Mouse (Mus musculus): Measurements from ENCODE around the gene Tecpr2. TPM values are rescaled to one million over a fixed set of nuclear protein-coding genes. Genes with fewer than 3 reads are reported as not detected.
"Not testable (repeated sequence)": the region's sequence is repeated elsewhere in the genome, so short reads cannot be mapped to it uniquely, and the experiment has no call there.

Gene Tecpr2
- total RNA-seq (2015; ENCODE audit: low replicate concordance): 2.3 and 3.6 TPM in 2 replicates
- 2.1 and 2.9 TPM in 2 replicates for total RNA-seq (2017; ENCODE audit: low replicate concordance)

DNA sequence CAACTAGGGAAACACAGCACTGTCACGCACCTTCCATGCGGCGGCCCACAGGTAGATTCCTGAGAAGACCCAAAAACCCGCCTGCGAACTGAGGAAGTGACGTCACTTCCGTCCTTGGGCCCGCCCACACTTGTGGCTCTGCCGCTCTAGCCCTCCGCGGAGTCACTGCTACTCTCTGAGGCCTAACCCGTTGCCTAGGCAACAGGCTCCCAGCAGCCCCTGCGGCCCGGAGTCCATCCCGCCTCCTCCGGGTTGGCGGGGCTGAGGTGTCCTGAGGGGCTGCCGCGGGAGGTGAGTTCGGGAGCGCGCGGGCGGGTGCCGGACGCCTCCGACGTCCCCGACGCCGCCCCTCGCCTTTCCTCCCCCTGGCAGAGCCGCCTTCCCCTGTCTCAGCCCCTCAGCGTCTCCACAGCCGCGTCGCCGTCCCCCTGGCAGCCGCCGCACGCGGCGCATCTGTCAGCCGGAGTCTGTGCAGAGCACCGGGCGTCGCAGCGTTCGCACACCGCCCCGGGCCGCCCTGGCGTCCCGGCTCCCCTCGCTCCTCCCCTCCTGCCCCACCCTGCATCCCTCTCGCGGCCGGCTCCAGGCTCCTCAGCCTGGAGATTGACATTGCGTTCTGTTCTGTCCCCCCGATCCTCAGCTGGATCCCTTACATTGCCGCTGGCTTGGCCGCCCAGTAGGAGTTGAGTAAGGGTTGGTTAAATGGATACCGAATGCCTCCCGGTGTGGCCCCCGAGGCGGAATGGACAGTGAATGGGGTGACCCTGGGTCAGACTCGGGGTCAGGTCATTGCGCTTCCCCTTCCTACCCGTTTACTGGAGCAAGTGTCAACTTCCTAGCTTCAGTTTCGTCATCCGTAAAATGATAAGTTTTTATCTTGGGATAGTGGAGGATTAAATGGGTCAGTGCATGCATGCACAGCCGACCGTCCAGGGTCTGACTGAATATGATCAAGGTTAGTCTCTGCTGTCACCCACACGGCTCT, at the start of gene Tecpr2, which contains the start of gene Cinp:
Tecpr2 (plus strand) TSS at position 229 of the 985 bp plus-strand sequence.
Cinp (minus strand) TSS at position 110 of the 985 bp plus-strand sequence.
- peak; percentile 91 for ATAC-seq (replicated peaks; ENCODE audit: low FRiP score, poor library complexity, severe bottlenecking)

DNA sequence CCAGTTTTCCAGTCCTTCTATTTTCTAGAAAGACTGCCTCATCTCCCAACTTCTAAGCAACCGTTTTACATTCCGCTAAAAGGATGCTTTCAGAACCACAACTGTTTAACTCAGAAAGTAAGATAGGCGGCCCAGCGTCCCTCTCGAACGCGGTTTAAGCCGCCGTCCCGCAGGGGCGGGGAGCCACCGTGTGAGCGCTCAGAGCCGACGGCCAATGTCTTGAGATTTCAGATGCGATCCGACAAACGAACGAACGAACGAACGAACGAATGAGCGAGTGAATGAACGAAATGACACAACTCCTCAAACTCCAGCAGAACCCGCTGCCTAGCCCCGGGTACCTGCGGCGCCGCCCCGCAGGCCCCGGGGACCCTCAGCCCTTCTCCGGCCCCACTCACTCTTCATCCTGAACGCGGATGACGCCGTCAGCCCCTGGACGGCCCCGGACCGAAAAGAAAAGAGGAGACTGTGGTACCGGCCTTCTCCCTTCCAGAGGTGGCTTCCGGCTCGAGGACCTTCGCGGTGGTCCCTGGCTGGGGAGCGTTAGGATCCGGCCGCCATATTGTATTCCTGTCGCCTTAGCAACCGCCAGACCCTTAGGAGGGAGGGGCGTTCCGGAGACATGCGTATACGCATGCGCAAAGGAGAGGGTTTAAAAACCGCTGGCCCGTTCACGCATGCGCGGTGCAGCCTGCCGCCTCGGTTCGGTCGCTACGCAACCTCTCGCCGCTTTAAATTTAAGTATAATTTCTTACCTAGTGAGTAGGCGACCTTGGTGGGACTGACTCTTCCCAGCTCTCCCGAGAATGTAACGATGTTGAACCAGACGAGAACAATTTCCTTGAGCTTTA, 48.5 kb upstream of the Tecpr2 start, which contains the start of gene Mok:
Mok (minus strand) TSS at position 592 of the 851 bp plus-strand sequence.
- ATAC-seq (replicated peaks; ENCODE audit: low FRiP score, poor library complexity, severe bottlenecking): peak; percentile 57

DNA sequence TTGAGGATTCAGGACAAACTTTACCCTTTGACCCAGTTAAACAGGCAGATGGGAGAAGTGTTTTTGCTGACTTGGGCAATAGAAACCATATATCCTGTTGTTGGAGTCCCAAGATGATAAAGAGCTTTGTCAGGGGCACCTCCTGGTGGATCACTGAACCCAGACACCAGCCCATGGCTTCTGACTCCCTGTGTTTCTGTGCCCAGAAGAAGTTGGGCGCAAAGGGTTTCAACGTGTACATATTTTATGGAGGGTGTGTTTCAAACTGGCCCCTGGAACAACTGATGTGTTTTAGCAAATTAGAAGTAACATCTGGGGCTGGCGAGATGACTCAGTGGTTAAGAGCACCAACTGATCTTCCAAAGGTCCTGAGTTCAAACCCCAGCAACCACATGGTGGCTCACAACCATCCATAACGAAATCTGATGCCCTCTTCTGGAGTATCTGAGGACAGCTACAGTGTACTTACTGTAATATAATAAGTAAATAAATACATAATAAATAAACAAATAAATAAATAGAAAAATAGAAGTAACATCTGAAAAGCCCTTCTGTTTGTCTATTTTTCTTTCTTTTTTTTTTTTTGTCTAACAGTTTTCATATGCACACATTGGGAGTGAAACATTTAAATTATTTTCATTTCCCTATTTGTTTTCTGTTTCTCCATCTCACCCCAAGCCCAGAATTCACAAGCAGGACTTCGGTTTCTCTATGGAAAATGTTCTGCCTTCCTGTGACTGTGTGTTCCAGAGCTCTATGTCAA, 47.2 kb upstream of the Tecpr2 start:
- ATAC-seq (replicated peaks; ENCODE audit: low FRiP score, poor library complexity, severe bottlenecking): no peak

DNA sequence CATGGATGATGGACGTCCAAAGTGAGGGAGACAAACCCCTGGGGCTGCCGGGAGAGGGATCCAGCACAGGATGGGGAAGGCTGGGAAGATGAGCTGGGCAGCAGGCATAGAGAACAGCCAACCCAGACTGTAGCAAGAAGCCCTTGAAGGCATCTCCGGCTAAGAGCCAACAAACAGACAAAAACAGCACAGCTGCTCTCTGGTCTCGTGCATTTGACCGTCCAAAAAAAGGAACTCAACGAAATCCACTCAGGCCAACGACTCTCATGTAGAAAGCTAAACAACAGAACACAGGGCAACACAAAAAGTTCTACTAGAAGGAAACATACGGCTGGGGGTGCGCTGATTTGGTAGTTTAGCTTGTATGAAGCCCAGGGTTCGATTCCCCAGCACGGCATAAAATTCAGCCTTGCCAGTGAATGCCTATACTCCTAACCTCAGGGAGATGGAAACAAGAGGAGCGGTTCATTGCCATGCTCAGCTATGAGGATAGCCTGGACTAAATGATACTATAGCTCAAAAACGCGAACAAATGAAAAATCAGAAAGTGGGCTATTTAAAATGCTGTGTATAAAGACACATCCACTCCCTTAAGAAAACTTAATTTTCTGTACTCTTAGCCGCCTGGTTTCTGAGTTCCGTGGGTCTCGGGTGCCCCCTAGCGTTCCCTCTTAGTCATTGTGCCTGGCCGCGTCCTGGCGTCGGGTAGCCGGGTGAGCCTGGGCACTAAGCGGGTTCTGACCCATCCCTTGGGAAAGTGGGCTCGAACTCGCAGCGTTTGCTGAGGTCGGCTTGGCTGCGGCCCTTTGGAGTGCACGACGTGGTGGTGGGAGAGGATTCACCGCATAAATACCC, 45.6 kb upstream of the Tecpr2 start:
- peak; percentile 72 for ATAC-seq (replicated peaks; ENCODE audit: low FRiP score, poor library complexity, severe bottlenecking)

DNA sequence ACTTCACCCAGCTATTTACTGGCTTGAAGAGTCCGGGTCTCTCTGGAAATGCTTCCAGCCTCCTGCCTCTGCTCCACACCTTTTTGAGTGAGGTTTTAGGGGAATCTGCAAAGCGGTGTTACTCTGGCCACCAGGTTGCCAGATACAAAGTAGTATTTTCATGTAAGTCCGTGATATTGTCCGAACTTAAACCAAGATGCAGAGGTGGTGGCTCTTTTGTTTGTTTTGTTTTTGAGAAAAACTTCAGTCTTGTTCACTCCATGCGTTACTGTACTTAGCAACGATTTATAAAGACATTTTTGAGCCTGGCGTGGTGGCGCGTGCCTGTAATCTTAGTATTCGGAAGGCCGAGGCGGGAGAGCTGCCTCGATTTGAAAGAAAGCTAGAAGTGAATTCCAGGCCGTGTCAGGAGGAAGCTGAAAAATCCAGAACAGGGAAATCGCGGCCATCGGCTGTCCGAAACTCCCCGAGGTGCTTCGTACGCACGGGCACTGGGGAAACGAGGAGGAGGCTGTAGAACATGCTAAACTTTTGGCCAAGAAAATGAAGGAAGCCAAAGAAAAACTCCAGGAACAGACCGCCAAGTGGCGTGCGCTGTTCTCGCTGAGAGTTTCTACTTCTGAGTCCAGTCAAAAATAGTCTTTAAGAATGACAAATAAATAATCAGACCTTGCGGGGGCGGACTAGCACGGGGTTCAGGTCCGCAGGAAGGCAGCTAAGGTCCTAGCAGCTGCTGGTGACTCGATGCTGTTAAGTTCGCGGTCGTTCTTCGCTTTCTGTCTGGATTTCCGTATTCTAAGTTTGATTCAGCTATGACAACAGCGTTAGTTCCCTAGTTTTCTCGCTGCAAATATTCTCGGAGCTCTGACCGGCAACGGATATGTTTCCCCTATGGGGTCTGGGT, 44.6 kb upstream of the Tecpr2 start:
- peak; percentile 32 for ATAC-seq (replicated peaks; ENCODE audit: low FRiP score, poor library complexity, severe bottlenecking)

DNA sequence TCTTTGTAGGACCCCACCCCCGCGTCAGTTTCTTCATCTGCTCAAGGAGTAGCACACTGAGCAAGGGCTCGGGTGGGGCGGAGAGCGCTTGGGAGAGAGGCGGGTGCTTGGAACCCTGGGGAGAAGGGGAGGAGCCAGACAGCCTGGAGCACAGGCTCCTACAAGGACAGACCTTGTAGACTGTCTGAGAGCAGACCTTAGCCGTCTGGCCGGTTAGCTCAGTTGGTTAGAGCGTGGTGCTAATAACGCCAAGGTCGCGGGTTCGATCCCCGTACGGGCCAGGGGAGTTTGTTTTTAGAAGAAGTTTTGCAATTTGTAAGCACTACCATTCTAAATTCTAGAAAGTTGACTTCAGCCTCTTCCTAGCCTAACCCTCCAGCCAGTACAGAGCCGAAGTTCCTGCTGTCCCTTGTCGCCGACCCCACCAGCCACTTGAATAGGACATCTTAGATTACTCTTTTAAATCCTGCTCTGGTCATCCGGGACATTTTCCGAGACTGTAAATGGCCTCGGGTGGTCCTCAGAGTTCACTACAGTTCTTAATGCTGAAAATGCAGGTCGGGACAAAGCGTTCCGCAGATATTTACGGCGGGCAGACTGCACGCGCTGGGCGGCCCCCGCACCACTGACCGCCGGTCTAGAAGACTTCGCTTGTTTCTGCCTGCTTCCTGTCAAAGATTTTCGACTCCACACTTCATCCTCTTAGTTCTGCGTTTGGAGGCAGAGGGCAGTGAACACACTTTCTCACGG, 43.8 kb upstream of the Tecpr2 start:
- ATAC-seq (replicated peaks; ENCODE audit: low FRiP score, poor library complexity, severe bottlenecking): peak; percentile 82

DNA sequence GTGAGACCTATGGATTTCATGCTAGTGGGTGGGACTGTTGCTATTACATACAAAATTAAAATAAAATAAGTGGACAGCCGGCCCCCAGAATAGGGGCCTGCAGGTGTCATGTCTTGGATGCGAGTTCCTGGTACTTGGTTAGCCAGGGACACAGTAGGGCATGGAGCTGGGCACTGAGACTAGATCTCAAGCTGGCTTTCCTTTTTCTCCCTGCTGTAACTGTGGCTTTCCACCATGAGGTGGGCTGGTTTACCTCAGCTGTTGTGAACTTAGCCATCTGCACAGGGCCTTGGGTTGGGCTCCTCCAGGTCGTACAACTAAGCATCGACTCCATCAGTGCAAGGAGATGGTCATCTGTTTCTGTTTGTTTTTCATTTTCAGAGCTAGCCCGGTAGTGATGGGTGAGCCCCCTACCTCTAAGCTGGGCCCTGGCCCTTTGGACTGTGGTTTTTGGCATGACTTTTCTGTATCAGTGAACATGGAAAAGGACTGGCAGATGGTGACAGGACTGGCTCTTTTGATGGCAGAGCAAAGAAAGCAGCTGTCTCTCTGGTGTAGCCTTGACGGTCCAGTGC, 42.8 kb upstream of the Tecpr2 start:
- ATAC-seq (replicated peaks; ENCODE audit: low FRiP score, poor library complexity, severe bottlenecking): no peak

DNA sequence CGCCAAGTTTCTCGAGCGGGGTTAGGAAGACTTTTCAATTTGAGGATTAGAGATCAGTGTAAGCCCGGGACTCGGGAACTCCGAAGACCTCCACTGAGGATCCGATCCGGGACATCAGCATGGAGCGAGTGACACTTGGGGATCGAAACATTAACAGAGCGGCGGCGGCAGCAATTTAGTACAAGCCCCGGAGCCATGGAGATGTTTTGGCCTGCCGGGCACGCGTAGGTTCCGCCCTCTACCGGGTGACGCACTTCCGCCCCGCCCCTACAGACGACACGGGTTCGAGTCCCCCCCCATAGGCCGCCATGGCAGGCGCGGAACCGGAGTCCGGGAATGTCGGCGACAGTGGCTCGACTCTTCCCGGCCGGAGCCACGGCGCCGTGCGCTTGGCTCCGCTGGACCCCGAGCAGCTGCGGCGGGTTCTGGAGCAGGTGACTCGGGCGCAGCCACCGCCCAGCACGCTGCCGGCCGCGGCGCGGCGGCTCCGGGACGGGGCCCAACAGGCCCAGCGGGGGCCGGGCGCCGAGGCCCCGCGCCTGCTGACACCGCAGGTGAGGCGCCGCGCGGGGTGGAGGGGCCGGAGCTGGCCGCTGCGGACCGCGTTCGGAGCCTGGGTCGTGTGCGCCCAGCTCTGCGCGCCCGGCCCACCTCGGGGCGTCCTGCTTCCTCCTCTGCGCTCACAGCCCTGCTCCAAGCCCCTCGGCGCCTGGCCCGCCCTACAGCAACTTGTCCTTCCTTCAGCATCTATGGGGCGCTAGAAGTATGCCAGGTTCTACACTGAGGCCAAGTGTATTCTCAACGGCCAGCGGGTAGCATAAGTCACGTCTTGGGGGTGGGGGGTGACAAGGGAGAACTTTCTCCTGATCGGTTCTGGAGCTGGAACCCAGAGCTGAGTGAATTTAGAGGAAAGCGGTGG, 38.8 kb upstream of the Tecpr2 start, which contains the start of gene Zfp839:
Zfp839 (plus strand) TSS at position 244 of the 919 bp plus-strand sequence.
- 0 out of 2 replicates have a peak, but pooled peaks have one; percentile 33 for ATAC-seq (replicated peaks; ENCODE audit: low FRiP score, poor library complexity, severe bottlenecking)

DNA sequence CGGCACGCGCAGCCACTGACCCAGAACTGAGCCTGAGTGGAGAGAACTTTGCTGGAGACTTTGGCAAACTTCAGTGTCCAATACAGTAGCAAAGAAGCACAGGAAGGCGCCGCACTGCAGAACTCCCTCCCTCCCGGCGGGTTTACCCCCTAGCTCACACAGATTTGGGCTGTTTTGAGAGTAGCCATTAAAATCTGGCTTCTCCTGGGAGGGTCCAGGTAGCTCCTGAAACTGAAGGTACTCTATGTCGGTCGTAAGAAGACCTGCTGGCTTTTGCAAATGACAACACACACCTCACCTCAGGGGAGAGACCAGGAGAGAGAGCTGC, 38.2 kb upstream of the Tecpr2 start:
- ATAC-seq (replicated peaks; ENCODE audit: low FRiP score, poor library complexity, severe bottlenecking): no peak

DNA sequence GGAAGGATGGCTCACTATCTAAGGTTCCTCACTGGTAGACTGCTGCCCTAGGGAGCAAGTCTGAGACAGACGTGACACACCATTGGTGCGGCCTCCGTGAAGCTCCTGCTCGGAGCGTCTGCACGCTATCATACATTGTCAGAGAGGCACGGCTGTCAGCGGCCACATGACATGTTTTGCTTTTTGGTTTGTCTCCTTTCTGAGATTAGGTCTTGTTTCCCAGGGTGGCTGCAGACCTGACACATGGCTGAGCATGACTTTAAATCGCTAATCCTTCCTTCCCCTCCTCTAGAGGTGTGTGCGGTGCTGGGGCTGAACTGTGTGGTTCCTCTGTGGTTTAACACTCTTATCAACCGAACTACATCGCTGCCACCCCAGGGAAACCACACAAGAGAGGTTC, 37.6 kb upstream of the Tecpr2 start:
- ATAC-seq (replicated peaks; ENCODE audit: low FRiP score, poor library complexity, severe bottlenecking): 0 out of 2 replicates have a peak, but pooled peaks have one; percentile 28

DNA sequence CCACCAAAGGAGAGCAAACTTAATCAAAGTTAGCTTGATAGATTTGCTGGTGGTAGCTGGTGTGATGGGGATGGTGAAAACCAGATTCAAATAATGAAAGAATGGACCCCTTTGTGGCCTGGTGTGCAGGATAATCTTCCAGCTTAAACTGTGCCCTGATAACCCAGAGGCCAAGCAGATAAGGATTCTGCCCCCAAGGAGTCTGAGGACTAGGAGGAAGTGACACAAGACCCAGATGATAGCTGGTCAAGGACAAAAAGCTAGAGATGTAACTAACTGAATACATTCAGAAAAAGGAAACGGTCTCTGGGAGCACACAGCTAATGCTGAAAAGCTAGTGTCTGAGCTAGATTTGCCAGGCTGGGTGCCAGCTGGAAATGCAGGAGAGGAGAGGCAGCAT, 37.1 kb upstream of the Tecpr2 start:
- no peak for ATAC-seq (replicated peaks; ENCODE audit: low FRiP score, poor library complexity, severe bottlenecking)

DNA sequence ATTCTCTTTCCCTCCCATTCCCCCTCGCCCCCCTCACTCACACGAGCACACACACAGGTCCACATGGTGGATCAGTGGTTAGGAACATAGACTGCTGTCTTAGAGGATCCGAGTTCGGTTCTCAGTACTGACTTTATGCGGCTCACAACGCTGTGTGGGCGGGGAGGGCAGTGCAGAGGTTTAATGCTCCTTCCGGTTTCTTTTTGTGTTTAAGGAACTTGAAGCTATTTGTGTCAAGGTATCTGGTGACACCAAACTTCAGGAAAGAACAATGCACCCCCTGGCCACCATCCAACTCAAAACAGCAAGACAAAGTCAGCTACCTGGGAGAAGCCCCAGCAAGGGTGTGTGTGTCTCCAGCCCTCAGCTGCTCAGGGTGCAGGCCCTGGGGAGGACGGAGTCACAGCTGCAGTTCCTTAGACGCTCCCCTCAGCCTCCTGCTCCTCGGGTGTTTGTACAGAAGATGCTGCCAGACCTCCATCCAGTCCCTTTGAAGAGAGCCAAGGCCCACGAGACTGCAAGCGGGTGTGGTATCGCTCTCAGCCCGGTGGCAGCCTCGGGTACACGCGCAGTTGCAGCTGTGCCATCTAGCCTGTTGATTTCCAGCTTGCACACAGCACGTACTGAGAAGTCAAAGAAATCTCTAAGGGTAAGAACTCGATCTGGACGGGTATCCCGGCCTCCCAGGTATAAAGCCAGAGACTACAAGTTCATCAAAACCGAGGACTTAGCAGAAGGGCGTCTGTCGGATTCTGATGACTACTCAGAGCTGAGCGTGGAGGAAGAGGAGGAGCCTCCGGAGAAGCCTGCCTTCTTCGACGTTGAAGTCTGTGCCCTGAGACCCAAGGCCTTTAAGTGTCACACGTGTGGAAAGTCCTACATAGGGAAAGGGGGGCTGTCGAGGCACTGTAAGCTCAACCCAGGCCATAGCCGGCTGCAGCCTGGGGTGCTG, 34.0 kb upstream of the Tecpr2 start:
- no peak for ATAC-seq (replicated peaks; ENCODE audit: low FRiP score, poor library complexity, severe bottlenecking)

DNA sequence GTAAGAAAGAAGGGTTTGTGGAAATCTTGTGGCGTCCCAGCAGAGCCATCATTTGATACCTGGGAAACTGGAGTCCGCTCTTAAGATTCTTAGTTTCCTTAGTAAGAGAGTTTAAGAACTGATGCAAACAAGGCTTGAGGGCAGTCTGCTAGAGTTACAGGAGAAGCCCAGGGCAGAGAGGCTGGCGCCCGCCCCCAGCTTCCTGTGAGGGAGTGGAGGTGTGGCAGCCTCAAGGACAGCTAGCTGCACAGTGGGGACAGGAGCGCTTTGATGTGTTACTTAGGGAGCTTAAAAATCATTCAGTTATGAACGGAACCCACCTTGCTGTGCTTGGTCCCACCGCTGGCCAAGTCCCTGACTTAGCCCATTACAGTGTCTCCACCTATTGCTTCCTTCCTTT, 31.9 kb upstream of the Tecpr2 start:
- ATAC-seq (replicated peaks; ENCODE audit: low FRiP score, poor library complexity, severe bottlenecking): no peak

DNA sequence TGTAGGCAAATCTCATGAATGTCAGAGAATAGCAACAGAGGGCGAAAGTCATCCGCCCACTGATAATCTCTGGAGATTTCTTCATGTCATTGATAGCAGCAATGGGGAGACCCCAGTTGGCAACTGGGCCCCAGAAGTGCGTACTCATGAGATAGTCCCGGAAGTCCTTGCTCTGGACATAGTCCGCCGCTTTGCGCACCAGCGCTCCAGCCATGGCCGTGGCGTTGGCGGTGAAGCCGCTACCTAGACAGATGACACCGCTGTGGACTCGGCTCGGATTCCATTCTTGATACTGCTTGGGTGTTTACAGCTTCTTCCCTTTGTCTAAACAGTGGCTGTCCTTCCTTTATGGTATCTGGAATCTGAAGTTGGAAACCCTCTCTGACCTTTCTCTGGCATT, 30.4 kb upstream of the Tecpr2 start:
- ATAC-seq (replicated peaks; ENCODE audit: low FRiP score, poor library complexity, severe bottlenecking): not testable (repeated sequence)

Data from erythroblast, adult 5-6 weeks (primary cell).